Mouse (Mus musculus): ENCODE measurements at regions not wholly inside any gene's neighbourhood (a gene's known extent, or its start where the extent isn't known, plus 50 kb on each side); places are given as distances from the start of the nearest gene placed in this dataset.

DNA sequence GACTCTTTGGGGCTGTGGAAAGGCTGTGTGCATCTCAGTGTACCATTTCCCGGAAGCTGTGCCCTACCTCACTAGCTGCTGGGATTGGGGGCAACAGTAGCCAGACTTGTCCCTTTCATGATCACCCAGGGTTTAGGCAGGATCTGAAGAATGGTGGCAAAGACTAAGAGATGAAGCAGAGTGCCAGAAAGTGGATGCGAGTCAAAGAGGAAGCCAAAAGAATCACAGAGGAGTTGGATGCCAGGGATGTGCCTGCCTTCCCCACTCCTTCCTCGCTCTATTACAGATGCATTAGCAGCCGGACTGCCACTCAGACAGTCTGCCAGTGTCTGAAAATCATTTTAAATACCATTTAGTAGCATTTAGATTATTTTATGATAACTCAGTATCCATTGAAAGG, 271.5 kb upstream of the Slc24a2 start:
- no peak for DNase-seq

DNA sequence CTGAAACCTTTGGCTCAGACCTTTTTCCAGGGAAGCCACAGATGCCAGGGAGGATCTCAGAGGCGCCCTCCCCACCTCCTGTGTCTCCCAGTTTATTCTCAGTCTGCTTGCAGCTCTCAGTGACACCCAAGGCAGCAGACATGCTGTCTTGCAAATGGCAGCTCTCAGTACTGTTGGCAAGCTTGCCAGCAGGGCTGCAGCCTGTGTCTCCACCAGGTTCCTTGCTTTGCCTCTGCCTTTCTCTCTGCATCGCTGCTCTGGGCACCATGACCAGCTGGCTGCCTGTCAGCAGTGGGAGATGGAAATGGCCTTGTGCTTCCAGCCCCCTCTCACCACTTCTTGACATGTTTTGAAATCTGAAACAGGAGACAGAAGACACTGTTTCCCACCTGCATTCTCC, 270.2 kb upstream of the Slc24a2 start:
- peak; percentile 11 to 24 for DNase-seq

DNA sequence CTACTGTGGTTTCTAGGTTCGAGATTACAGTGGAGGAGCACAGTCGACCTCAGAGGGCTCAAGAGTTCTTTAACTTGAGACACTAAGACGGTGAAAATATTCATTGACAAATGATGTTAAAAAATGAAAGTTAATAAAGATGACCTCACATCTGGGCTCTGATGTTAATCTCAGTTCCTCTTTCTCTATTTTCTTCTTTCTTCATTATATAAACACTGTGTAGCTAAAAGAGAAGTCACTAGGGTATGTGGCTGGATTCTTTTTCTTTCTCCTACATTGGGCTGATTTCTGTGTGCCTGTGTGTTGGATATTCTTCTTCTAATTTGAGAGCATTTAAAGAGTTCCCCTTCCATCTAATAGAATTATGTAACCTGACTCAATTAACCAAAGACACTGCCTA, 257.5 kb upstream of the Slc24a2 start:
- no peak for DNase-seq

DNA sequence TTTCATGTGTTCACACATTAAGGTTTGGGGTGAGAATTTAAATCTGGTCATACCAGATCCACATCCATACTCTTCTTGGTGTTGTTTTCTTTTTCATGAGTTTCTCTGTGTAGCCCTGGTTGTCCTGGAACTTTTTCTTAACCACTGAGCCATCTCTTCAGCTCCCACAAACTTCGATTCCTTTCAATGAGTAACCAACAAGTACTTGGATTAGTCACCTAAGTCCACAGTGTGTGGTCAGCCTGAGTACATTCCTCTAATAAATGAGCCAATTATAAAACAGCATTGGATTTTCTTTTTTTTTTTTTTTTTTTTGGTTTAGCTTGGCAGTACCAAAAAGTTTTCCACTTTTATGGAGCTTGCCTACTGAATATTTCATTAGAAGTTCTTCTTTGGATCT, 245.3 kb upstream of the Slc24a2 start:
- DNase-seq = no peak

DNA sequence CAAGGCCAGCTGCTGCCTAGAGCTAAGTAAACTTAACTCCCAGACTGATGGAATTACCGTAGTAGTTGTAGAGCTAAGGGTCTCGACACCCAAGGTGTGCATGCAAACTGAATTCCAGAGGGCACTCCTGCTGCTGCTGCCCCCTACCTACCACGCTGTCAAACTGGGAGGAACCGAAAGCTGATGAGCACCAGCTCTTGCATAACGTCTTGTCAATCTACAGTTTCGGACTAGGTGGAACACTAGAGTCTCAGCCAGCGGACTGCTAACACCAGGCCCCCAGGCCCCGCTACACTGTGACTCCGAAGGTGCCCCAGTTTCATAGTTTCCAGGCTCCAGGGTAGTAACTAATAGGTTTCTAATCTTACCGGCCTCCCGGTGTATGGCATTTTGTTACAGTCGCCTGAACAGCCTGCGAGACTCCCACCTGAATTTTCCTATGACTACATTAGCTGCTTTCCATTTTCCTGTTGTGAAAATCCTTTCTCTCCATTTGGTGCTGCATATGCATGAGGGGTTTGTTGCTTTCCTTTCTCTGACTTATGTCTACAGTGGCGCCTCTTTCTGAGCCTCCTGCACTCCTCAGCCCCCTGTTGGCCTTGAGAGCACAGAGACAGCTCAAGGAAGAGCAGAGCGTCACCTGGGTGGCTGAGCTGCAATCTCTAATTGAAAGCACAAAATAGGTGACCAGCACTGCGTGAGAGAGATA, 243.2 kb upstream of the Slc24a2 start:
- DNase-seq = no peak

DNA sequence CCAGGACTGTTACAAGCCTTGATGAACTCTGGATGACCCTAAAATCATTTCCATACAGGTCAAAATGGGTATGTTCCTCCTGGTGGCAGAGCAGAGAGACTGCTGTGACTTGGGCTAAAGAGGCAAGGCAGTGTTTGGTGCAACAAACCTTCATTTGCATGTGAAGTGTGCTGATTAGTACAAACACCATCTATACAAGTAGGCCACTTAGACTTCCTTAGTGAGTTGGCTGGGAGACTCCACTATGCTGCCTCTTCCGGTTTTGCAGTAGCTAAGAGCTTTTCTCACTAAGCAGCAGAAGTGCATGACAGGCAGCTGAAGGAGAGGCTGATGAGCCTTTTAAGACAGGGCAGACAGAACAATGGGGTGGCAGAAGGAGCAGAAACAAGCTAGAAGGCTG, 242.5 kb upstream of the Slc24a2 start:
- no peak for DNase-seq

DNA sequence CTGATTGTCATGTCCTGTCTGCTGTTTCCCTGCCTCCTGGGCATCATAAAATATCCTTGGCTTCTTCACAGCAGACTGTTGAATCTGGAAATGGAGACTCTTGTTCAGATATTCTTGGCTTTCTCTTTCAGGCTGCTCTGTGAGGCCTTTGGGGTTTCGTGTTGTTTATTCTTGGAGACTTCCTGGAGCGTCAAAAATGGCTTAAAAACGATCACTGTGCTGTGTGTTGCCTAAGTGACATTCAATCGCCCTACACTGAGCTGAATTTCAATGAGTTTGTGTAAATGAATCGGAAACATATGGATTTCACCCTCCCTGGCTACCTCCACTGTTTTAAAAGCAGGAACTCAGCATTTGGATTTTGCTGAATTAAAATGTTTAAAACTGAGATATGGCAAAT, 241.1 kb upstream of the Slc24a2 start:
- DNase-seq = no peak

DNA sequence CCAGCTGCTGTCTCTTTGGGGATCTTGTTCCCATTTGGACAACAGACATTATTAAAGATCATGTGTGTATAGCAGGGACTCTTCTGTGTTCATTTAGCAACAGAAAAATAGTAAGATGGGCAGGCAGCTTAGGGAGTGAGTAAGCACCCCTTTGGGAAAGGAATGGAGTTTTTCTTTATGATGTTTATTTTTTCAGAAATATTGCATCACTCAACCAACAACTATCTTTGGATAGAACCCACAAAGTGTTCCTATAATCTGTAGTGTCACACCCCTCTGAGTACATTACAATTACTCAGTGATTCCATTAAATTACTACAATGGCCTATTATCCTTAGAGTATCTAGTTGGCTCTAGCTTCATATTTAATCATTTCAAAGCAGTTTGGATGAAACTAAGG, 237.3 kb upstream of the Slc24a2 start:
- DNase-seq = no peak

DNA sequence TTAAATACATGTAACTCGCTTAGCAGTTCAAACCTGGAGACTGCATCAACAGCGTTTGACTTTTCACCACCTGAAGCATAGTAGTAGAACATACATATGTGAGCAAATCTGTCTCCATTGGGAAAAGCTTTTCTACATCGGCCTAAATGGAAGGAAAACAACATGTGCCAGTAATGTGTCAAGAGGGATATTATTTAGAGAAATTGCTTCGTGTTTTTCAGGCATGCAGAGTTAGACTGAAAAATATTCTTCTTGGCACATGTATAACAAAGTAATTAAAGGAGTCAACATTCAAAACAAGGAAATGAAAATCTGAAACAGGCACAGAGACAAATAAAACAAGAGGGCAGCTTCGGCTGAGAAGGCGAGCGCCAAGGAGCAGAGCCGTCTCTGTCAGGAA, 236.7 kb upstream of the Slc24a2 start:
- no peak for DNase-seq

DNA sequence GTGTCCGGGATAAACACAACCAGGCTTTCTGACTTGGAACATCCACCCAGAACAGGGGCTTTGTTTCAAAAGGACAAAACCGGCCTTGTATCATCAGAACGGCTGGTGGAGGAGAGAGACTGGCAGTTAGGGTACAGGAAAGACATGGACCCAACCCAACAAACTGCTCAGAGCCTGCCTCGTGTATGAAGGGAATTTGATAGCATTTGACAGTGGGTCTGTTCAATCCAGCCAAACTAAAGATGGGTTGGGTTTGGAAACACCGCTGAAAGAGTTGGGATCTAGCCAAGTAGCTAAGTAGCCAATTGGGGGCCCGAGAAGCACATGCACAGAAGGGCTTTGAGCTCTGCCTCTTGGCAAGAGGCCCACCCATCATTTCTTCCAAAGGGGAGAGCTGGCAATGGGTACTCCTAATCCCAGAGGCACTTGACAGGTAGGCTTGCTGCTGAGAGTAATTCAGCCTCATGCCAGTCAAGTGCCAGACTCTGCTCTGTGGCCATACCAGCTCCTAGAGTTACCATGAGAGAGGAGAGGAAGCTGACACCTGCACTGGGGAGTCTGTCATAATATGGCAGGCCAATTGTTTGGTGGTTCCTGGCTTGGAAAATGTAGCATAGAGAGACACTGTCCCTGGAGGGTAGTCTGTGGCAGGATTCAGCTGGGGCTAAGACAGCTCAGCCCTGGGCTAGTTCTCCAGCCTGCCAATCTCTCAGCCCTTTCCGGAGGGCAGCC, 231.1 kb upstream of the Slc24a2 start:
- peak; percentile 41 to 57 for DNase-seq

DNA sequence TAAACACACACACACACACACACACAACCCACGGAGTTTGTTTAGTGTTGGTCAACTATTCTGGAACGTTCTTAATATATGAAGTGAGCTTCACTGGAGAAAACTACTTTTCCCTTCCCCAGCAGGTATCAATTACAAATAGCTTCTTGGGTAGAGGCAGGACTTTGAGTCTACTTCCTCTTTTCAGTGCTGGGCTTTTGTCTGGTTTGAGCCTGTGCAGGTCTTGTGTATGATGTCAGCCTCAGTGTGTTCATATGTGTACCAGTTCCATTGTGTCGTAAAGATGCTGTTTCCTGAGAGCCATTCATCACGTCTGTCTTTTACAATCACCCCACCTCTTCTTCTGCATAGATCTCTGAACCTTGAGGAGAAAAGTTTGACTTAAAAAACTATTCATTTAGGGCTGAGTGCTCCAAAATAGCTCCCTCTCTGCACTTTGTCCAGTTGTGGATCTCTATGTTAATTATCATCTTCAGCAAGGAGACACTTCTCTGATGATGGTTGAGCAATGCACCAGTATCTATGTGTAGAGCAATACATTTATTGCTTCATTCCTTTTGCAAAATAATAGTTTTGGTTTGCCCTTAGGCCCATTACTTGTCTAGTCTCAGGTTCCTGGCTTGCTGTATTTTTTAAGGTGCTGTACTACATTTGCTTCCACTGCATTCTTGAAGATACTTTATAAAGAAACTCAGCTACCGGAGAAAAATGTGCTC, 225.7 kb upstream of the Slc24a2 start:
- no peak for DNase-seq

DNA sequence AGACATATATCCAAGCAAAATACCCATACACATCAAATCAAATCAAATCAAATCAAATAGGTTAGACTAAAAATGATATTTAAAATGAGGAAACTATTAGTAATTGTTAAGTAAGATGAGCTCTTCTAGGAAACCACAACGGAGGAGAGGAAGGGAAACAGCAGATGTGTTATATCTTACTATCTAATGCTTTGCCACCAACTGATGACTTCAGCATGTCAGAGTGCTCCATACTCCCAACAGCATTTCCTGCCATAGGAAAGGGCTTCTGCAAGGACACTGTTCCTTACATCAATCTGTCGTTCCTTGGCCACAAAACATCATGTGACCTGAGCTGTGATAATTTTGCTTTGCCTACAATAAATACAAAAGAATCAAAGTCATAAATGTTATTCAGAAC, 221.8 kb upstream of the Slc24a2 start:
- no peak for DNase-seq

DNA sequence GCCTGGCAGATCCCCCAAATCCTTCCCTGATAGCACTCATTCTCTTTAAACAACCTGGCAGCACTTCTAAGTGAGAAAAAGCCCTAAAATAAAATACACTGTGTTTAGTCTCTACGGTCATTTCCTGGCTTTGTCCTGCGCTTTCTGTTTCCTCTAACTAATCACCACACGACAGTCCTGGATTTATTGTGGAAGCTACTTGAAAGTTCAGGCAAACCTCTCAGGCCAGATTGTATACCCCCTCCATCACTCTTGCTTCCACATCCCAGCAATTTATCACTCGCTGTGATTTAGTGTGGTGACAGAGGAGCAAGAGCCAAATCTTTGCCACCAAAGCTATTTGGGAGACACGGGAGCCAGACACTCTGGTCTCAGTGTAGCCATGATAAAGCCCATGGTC, 221.0 kb upstream of the Slc24a2 start:
- no peak for DNase-seq

DNA sequence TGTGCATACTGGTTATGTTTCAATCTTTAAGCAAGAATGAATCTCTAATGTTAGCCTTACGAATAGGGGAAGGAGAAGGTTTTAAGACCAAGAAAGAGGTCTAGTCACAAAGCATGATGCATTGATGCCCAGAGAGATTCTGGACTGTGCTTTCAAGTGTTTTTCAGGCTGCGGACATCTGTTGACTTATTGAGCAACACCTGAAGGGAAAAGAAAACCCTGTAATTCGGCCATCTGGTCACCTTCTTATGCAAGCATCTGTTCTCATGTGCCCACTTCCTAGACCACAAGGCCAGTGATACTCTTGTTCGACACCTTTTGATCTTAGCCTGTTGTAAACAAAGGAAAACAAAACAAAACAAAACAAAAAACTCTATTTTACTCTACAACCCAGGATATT, 218.1 kb upstream of the Slc24a2 start:
- peak in 1 of 2 experiments; percentile 6 for DNase-seq

DNA sequence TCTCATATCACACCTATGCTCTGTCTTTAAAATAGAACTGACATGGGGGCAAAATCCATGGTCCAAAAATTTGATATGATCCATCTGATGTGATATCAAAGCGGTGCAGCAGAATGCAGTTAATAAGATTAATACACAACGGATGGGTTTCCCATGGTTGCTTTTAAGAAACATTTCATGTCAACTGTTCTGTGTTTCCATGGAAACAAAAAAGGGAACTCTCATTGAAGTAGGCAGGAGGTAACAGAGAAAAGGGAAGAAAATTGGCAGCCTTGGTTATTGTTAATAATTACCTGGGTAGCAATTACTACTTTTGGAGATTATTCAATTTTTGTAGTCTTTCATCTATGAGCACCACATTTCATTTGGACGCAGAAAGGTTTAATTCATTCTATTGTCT, 216.6 kb upstream of the Slc24a2 start:
- DNase-seq = no peak

DNA sequence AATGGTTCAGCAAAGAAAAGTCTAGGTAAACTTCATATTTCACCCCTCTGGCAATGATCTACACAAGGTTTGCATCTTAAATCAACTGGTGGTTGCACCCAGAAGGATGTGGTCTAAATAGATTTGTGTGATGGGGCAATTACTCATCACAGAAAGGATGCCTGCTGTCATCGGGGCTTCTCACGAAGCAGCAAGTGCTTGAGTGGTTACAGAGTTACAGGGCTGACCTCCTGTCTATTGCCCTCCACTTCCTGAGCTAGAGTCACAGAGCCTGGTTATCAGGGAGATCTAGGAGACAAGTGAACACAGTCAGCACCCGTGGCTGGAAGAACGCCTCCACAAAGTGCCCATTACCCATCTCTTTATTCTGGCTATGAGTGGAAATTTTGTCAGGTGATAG, 203.9 kb upstream of the Slc24a2 start:
- DNase-seq = no peak

DNA sequence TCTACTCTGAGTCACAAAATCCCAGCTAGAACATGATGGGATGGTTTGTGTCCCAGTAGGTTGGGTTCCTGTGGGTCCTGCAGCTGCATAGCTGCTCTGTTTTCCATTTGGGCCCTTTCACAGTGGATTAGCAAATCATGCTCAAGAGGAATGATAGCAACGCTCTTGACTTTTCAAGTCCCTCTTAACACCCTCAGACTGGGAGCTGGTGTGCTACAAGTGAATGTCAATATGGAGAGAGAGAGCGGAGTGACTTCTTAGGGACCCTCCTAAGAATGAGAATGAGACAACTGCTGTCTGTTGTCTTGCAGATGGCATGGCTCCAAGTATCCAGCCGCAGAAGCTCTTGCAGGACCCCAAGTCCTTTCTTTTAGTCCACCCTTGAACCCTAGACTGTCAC, 198.1 kb upstream of the Slc24a2 start:
- DNase-seq = no peak

DNA sequence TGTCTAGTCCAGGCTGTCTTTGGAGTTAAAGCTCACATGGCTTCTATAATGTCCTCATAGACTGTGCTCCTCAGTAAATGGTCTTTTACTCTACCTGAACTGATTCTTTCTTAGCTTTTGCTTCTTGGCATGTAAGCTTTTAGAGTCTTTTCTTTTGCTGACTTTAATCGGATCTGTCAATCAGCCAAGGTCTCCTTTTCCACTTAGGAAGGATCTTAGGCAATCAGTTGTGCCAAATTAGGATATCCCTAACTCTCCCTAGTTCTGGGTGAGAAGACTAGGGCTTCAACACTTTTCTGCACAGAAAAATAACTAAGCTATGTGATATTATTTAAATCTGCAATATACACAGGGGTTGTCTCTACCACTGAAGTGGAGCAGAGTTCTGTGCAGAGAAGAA, 193.8 kb upstream of the Slc24a2 start:
- no peak for DNase-seq

DNA sequence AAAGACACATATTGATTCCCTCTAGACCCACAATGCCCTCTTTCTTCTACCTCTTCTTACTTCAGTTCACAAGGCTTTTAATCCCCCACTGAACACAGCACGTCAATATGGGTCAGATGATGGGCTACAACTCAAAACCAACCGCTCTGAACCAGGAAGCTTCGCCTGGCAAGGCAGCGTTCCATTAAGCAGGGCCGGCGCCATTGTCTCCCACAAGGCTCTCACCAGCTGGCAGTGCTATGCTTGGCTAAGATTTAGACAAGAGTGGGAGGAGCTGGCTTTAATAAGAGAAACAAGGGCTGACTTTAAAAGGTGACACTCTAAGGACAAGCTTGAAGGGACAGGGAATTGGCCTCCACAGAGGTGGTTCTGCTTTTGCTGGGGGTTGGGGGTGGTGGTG, 192.3 kb upstream of the Slc24a2 start:
- DNase-seq = peak; percentile 19 to 32

DNA sequence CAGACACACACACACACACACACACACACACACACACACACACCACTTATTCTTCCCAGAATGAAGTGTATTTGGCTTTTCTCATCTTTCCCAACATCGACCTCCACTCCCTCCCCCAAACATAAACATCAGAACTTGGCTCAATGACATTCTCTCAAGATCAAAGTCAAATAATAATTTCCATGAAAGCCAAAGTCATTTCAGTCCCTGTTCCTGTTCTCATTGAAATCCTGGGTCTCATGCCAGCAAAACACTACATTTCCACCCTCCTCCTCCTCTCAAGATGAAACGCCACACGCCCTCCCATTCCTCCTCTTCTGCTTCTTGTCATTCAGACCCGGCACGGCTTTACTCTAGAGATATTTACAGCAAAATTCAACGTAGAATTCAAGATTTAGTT, 173.1 kb upstream of the Slc24a2 start:
- DNase-seq = no peak

DNA sequence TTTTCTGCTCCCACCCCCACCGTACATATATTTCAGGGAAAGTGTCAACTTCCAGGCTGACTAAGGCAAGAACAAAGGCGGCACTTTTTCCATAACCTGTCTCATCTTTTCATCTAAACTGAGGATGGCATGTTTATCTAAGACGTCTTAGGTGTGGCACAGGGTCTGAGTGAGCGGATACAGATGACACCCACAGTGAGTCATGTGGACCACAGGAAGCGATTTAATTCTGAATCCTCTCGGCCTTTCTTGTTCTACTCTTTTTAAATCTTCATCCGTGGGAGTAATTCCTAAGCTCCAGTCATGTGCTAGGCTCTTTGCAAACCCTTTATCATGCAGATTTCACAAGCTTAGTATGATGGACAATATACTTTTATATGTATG, 171.9 kb upstream of the Slc24a2 start:
- no peak for DNase-seq

DNA sequence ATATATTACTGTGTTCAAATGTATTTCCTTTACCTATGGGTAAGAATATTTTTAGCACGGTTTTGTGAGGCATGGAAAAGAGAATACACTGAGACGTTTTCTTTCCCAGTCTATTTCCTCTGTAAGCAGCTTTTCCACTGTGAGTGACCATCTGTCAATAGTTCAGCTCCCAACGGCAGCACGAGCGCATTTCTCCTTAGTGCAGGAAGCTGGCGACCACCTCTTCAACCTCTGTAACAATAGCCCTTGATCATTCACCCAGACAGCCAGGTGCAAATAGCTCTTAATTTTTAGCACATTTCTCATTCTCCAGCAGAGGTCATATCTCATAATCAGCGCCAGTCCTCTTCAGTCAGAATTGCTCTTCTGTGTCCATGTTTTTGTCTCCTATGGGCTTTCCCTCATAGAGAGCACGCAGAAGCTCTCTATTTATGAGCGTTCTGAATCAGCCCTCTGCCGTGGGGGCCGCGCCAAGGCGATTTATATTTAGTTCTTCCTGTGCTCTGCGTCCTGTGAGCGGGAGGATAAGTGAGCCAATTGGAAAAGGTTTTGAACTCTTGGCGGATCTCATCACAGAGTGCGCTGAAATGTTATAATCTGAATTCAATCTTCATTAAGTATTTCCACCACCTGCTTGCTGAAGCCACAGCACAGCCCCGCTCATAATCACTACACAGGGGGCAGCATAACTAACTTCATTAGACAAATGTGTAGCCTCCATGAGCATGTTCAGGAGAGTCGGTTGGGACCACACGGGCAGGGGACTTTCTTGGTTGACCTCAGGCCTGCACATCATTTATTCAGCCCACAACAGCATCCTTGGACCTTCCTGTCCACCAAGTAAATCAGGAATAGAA, 171.3 kb upstream of the Slc24a2 start:
- peak; percentile 79 to 84 for DNase-seq

DNA sequence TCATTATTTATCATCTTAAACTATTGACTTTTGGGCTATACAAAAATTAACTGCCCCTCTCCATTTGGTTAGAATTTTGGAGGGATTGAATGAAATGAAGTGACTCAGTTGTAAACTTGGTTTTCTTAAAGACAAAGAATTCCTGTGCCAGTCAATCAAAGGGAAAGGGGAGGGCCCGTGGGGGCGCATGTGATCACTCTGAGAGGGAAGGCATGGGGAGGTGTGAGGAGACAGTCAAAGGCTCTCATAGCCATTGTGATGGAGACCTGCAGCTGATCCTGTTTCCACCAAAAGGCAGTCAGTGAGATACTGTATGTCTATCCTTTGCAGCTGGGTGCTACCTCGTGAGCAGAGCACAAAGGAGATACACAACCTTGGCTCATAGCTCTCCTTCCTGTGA, 156.6 kb upstream of the Slc24a2 start:
- DNase-seq = no peak
